ENCODE assay signal across 13 mouse cellular contexts in genomic region chr9:103212654-103213420, GRCm38 (mm10). TPM values are rescaled to one million over a fixed set of nuclear protein-coding genes. Genes with fewer than 3 reads are reported as not detected.
DNase-seq lines count a peak whose midpoint lies in the region; ATAC-seq lines count a peak whose summit lies in the region.
"Had no signal": no experiment of that assay in that cellular context is flagged by ENCODE, and none has a peak within 500 bp of the region (broad histone marks: within the 10 kb centered on the region; RNA-seq: fewer than 3 reads in every experiment).

No protein-coding gene starts in this region.

- no peaks in the 10 kb centered on the region for H3K9me3 ChIP-seq in embryonic facial prominence, embryonic 13.5 days
- H3K9me3 ChIP-seq in embryonic facial prominence, embryonic 10.5 days: no peaks in the 10 kb centered on the region
- H3K9me3 ChIP-seq: forebrain, embryonic 15.5 days had no signal

- H3K27me3 ChIP-seq in embryonic facial prominence, embryonic 13.5 days: no peaks in the 10 kb centered on the region; the same call in 1 of the 2 replicates
- no peaks in the 10 kb centered on the region for H3K27me3 ChIP-seq in embryonic facial prominence, embryonic 10.5 days (replicated peaks; ENCODE audit: low read depth, poor library complexity, severe bottlenecking)
- H3K27me3 ChIP-seq: forebrain, embryonic 15.5 days had no signal

- WGBS in embryonic facial prominence, embryonic 13.5 days: 77% methylated on average over 28 of the region's 28 CpGs
- WGBS in embryonic facial prominence, embryonic 10.5 days: 83% methylated on average over 28 of the region's 28 CpGs

- no peak for ATAC-seq in embryonic facial prominence, embryonic 13.5 days (ENCODE audit: insufficient number of reproducible peaks, insufficient read depth, low FRiP score, low TSS enrichment, low read depth)
- ATAC-seq: forebrain, embryonic 15.5 days had no signal

- no peak for DNase-seq in embryonic facial prominence, embryonic 10.5 days (ENCODE audit: low spot score)
- DNase-seq in left cerebral cortex, postnatal 14 days (ENCODE audit: low spot score in 2 of 2): peak; percentile 26 to 39
- no peak for DNase-seq in left cerebral cortex, adult 8-10 months (ENCODE audit: low spot score in 2 of 2)
- peak; percentile 17 to 26 for DNase-seq in heart, postnatal 10 days
- peak; percentile 24 for DNase-seq in lung, postnatal 10 days
- DNase-seq in cerebellum, adult 11-12 months: no peak
- DNase-seq in right cerebral cortex, postnatal 36 days (ENCODE audit: low spot score in 2 of 2): no peak
- DNase-seq: cerebellum, adult 9-10 months; thymus, adult 2 months had no signal

- intact Hi-C loops in left cerebral cortex, postnatal 14 days (cut with DNase I): no loop called here
- intact Hi-C loops in heart, postnatal 10 days (cut with DNase I): loop anchor here (10.0 kb wide), 1 partner anchor 262 kb away; no protein-coding TSS in a partner anchor

- H3K36me3 ChIP-seq in embryonic facial prominence, embryonic 13.5 days: no peaks in the 10 kb centered on the region
- no peaks in the 10 kb centered on the region for H3K36me3 ChIP-seq in embryonic facial prominence, embryonic 10.5 days (replicated peaks)
- H3K36me3 ChIP-seq: forebrain, embryonic 15.5 days had no signal

- peak overlapping the region; percentile 31 for H3K4me2 ChIP-seq in embryonic facial prominence, embryonic 13.5 days
- H3K4me2 ChIP-seq: forebrain, embryonic 15.5 days had no signal

- no peak overlapping the region for H3K27ac ChIP-seq in embryonic facial prominence, embryonic 13.5 days
- no peak overlapping the region for H3K27ac ChIP-seq in embryonic facial prominence, embryonic 10.5 days (replicated peaks)
- H3K27ac ChIP-seq: forebrain, embryonic 15.5 days; macrophage had no signal

- H3K9ac ChIP-seq in embryonic facial prominence, embryonic 13.5 days: 0 out of 2 replicates have a peak overlapping the region, but pooled peaks have one; percentile 2
- H3K9ac ChIP-seq: forebrain, embryonic 15.5 days had no signal

- no peaks in the 10 kb centered on the region for H3K4me1 ChIP-seq in embryonic facial prominence, embryonic 13.5 days
- H3K4me1 ChIP-seq in embryonic facial prominence, embryonic 10.5 days: no peaks in the 10 kb centered on the region

- H3K4me3 ChIP-seq in embryonic facial prominence, embryonic 13.5 days: peak overlapping the region; percentile 20
- no peak overlapping the region for H3K4me3 ChIP-seq in embryonic facial prominence, embryonic 10.5 days
- H3K4me3 ChIP-seq: forebrain, embryonic 15.5 days had no signal

RNA-seq across cellular contexts. Expression of gene Srprb, which starts 10.9 kb away (rescaled TPM):
- 63.4 and 65.4 TPM in 2 replicates for polyA plus RNA-seq in embryonic facial prominence, embryonic 13.5 days (2015; fragmentation: Nextera tagmentation; extraction: Ambion mirVana)
- 62.8 and 67.6 TPM in 2 replicates for polyA plus RNA-seq in embryonic facial prominence, embryonic 10.5 days (2016; fragmentation: Nextera tagmentation; extraction: Ambion mirVana)
- 10 to 100 TPM; 18.1 to 18.5 TPM for total RNA-seq in left cerebral cortex, postnatal 14 days (2021)
- total RNA-seq in left cerebral cortex, adult 8-10 months (2022): 10 to 100 TPM; 17.5 to 18.8 (median 17.9) TPM
- 10 to 100 TPM; 18.8 to 22.2 TPM for total RNA-seq in heart, postnatal 10 days (2021)

RNA-seq across cellular contexts. Expression of gene Gm20425, which starts 17.3 kb away (rescaled TPM):
- 2.3 and 4.3 TPM in 2 replicates for polyA plus RNA-seq in embryonic facial prominence, embryonic 13.5 days (2015; fragmentation: Nextera tagmentation; extraction: Ambion mirVana)
- 0.58 and 0.95 TPM in 2 replicates for polyA plus RNA-seq in embryonic facial prominence, embryonic 10.5 days (2016; fragmentation: Nextera tagmentation; extraction: Ambion mirVana)
- 1 to 10 TPM; 7.5 to 9.1 TPM for total RNA-seq in left cerebral cortex, postnatal 14 days (2021)
- 10 to 100 TPM in 3 of 4 experiments, 1 to 10 TPM in 1; 8.8 to 15.2 (median 12.5) TPM for total RNA-seq in left cerebral cortex, adult 8-10 months (2022)
- total RNA-seq in heart, postnatal 10 days (2021): 1 to 10 TPM; 6.2 to 7.6 TPM
- polyA plus RNA-seq: large intestine, adult 2 months; thymus, adult 2 months had no signal

RNA-seq across cellular contexts. Expression of gene Trf, which starts 17.4 kb away (rescaled TPM):
- polyA plus RNA-seq in embryonic facial prominence, embryonic 13.5 days (2015; fragmentation: Nextera tagmentation; extraction: Ambion mirVana): 14.4 and 135 TPM in 2 replicates
- polyA plus RNA-seq in embryonic facial prominence, embryonic 10.5 days (2016; fragmentation: Nextera tagmentation; extraction: Ambion mirVana): 21.1 and 23.5 TPM in 2 replicates
- total RNA-seq in left cerebral cortex, postnatal 14 days (2021): 10 to 100 TPM; 34.5 to 56.6 TPM
- 100 to 1,000 TPM; 378 to 495 (median 418) TPM for total RNA-seq in left cerebral cortex, adult 8-10 months (2022)
- total RNA-seq in heart, postnatal 10 days (2021): 10 to 100 TPM; 29.4 to 36.3 TPM

Comparison
In these comparisons a context has a peak if more than half of its experiments do, and no peak if none do; other contexts are left out.
1. DNase-seq: peak in left cerebral cortex, postnatal 14 days (2 of 2), heart, postnatal 10 days (2 of 2) and lung, postnatal 10 days (single experiment); none in embryonic facial prominence, embryonic 10.5 days (single experiment), left cerebral cortex, adult 8-10 months (0 of 2), cerebellum, adult 11-12 months (single experiment) and right cerebral cortex, postnatal 36 days (0 of 2).
2. RNA of gene Trf, which starts 17.4 kb away (total RNA-seq): 378 to 495 TPM in left cerebral cortex, adult 8-10 months; 34.5 to 56.6 TPM in left cerebral cortex, postnatal 14 days and 29.4 to 36.3 TPM in heart, postnatal 10 days; every median in the first group is over 4 times any median in the second.